Mouse (Mus musculus): ENCODE data around the gene Kcna2.

Gene Kcna2

DNA sequence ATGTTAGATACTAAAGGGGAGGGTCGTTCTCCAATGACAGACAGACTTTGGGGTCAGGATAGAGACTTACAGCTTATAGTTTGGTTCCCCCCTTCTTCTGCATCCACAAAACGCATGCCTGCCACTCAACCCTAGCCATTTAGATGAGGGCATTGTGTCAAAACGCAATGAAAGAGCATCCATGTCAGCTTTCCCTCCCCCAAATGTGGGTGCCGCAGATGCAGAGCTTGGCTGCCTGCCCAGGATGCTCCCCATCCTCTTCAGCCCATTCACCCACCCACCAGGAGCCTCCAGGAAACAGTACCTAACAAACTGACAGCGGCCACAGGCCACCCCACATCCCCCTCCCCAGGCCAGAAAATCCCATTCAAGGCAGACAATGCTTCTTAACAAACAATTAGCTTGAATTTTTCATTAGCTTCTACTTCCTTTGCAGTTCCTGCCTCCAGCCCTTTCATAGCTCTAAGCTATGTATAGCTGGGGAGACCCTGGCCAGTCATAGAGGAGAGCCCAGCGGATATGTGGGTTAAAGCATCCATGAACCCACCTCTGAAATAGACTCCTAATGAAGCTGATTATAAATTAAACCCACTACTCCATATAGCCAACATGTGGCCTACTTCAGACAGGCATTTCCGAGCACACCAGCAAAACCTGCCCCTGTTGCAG, 50.1 kb downstream of the Kcna2 start:
- no peak for DNase-seq (ENCODE audit: low read depth, low spot score)

DNA sequence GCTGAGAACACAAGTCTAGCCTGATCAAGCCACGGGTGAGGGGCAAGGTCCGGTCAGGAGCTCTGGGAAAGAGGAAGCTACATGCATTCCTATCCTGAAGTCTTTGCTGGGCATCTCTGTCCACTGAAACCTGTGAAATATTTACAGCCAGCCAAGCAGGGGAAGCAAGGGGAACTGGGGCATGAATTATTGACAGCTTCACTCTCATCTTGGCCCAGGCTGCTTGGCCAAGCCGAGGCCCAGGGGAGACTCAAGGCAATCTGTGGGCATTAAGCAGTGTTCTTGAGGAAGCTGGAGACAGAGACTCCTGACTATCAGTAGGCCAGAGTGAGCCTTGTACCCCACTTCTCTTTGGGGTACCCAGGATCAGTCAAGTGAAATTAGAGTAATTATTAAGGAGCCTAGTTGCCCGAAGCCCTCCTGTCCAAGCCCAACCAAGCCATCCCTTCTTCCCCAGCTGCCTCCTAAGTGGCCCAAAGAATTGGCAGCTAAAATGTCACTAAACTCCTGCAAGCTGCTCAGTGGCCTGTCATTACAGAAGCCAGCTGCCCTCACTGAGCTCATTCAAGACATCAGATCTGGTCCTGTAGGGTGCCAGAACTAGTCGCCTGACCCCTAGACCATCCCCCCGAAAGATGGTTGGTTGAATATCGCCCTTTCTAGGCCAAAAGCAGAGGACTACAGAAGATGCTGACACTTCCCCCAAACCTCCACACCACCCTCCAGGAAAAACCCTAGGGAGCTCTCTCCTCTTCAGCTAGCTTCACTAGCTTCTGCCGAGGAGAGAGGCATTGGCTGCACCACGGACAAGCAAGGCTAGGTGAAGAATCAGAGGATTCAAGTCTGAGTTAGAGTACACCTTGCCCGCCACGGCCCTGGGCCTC, 53.1 kb downstream of the Kcna2 start:
- DNase-seq (ENCODE audit: low read depth, low spot score) = no peak

DNA sequence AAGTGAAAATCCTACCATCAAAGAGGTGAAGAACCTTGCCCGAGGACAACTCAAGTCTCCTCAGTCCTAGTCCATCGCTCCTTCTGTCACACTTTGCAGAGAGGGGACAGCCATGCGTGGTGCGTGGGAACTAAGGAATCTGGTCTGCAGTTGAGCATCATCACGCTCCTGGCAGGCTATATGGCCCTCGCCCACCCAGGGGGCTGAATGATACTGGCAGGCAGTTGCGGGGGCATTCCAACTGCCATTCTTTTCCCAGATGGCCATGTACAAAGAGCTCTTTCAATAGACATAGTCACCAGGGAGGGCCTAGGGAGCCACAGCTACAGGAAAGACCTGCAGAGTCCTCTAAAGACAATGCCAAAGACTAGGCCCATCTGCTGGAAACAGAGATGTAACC, 57.9 kb downstream of the Kcna2 start:
- DNase-seq (ENCODE audit: low read depth, low spot score) = no peak

DNA sequence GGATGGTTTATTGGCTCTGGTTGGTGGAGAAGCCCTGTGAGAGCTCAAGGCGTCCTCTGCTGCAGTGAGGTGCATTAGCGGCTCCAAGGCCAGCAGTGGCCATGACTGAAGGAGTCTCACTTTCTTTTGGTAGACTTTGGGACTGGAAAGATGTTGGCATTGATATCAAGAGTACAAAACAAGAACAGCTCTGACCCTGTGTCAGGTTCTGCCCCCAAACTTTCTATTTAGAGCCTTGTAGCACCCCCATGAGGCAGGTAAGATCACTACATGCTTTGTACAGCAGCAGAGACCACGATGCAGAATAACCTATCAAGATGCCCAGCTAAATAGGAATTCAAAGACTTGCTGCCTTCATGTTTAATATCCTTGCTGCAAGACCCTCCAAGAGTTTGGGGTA, 58.5 kb downstream of the Kcna2 start:
- DNase-seq (ENCODE audit: low read depth, low spot score) = no peak

DNA sequence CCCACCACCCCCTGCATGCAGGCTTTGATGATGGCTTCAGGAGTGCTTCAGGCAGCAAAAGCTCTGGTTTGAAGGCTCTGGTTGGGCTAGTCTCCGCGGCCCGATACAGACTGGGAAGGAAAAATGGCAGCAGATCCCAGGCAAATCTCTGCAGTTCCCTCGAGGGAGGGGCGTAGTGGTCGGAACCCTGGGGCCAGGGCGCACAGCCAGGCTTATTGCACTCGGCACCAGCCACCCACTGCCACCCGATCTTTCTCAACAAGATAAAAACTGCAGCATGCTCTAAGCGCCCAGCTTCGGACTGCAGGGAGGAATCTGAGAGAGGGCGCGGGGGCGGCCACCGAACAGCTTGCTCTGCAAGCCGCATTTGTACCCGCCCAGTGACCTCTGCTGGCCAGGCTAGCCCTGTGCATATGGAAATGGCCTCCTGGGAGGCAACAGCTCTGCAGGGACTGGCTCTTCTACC, 58.9 kb downstream of the Kcna2 start:
- no peak for DNase-seq (ENCODE audit: low read depth, low spot score)

DNA sequence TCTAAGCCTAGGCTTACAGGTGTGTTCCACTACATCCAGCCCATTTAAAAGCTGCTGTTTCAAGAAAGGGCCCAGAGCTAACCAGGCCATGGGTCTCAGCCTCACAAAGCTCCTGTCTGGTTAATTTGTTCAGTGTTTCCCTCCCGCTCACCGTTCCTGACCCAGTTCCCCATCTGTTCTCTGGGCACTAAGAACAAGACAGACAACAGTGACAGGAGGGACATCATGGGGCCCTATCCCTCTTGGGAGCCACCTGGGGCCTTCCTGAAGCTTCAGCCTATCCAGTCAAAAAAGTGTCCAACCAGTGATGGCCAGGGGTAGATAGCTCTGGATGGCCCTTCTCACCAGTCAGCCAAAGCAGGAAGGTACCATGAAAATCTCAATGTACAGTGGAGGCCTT, 61.8 kb downstream of the Kcna2 start:
- no peak for DNase-seq (ENCODE audit: low read depth, low spot score)
